Mouse (Mus musculus): ENCODE data around the gene Arfrp1.

- TF ChIP-seq CTCF (IDR thresholded peaks at IDR 0.05; ENCODE audit: low read depth), result peak; percentile 71
- no peak for TF ChIP-seq EP300 (IDR thresholded peaks at IDR 0.05; ENCODE audit: low read depth)
Observed at GRCm38 (mm10) chr2:181375787-181376186, 10.6 kb upstream of the Arfrp1 start.
